Mouse (Mus musculus): ENCODE measurements around the gene Pgm1.

Gene Pgm1

GRCm38 (mm10) chr4:99958084-99958815 lies 29.0 kb downstream of the Pgm1 start:
- DNase-seq, result no peak

- DNase-seq, result no peak
These were observed 30.1 kb downstream of the Pgm1 start for GRCm38 (mm10) chr4:99959308-99959707.

GRCm38 (mm10) chr4:99966555-99966954 lies 37.3 kb downstream of the Pgm1 start:
- DNase-seq, result no peak

GRCm38 (mm10) chr4:99969328-99969727 lies 40.1 kb downstream of the Pgm1 start:
- no peak for DNase-seq

GRCm38 (mm10) chr4:99970097-99970496 lies 40.9 kb downstream of the Pgm1 start:
- no peak for DNase-seq

GRCm38 (mm10) chr4:99972886-99973285 lies 43.7 kb downstream of the Pgm1 start:
- no peak for DNase-seq

GRCm38 (mm10) chr4:99973931-99974330 lies 44.7 kb downstream of the Pgm1 start:
- no peak for DNase-seq

GRCm38 (mm10) chr4:99974375-99974774 lies 45.2 kb downstream of the Pgm1 start:
- no peak for DNase-seq

- no peak for DNase-seq
These were observed 50.1 kb downstream of the Pgm1 start for GRCm38 (mm10) chr4:99979326-99979725.

GRCm38 (mm10) chr4:99981216-99981615 lies 52.0 kb downstream of the Pgm1 start:
- DNase-seq, result no peak

- no peak for DNase-seq
These were observed 54.6 kb downstream of the Pgm1 start for GRCm38 (mm10) chr4:99983652-99984368.

GRCm38 (mm10) chr4:99984369-99984752 lies 55.1 kb downstream of the Pgm1 start:
- no peak for DNase-seq

- no peak for DNase-seq
These were observed 55.9 kb downstream of the Pgm1 start for GRCm38 (mm10) chr4:99985086-99985485.

GRCm38 (mm10) chr4:99985631-99986030 lies 56.4 kb downstream of the Pgm1 start:
- DNase-seq, result no peak

- DNase-seq, result no peak
These were observed 57.4 kb downstream of the Pgm1 start for GRCm38 (mm10) chr4:99986609-99987008.

GRCm38 (mm10) chr4:99988771-99989170 lies 59.6 kb downstream of the Pgm1 start:
- no peak for DNase-seq

GRCm38 (mm10) chr4:100000971-100001370 lies 71.8 kb downstream of the Pgm1 start:
- DNase-seq, result no peak

GRCm38 (mm10) chr4:100001806-100002205 lies 72.6 kb downstream of the Pgm1 start:
- DNase-seq, result no peak

- no peak for DNase-seq
These were observed 78.5 kb downstream of the Pgm1 start for GRCm38 (mm10) chr4:100007721-100008120.

- DNase-seq, result no peak
These were observed 79.3 kb downstream of the Pgm1 start for GRCm38 (mm10) chr4:100008371-100009090.

GRCm38 (mm10) chr4:100009211-100009678 lies 80.0 kb downstream of the Pgm1 start:
- DNase-seq, result no peak

GRCm38 (mm10) chr4:100010916-100011315 lies 81.7 kb downstream of the Pgm1 start:
- DNase-seq, result no peak

GRCm38 (mm10) chr4:100011563-100011962 lies 82.3 kb downstream of the Pgm1 start:
- no peak for DNase-seq

Data from thymus, postnatal 4 days (tissue).